Comparison of ENCODE assay signal across 23 mouse cellular contexts in the genomic region with DNA sequence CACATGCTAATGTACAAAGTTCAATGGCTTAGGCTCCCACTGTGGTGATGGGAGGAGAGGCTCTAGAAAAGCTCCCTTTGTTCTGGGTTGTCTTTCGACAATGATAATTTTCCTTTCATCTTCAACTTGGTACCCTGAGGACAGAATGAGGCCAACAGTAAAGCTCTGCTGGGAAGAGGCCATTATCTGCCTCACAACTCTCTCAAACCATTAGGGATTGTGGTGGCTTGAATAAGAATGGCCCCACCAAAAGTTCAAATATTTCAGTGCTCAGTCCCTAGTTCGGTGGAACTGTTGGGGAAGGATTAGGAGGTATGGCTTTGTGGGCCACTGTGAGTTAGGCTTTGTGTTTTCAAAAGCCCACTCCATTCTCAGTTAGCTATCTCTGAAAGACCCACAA. TPM values are rescaled to one million over a fixed set of nuclear protein-coding genes. Genes with fewer than 3 reads are reported as not detected.
DNase-seq lines count a peak whose midpoint lies in the region; ATAC-seq and TF ChIP-seq lines count a peak whose summit lies in the region.
"Had no signal": no experiment of that assay in that cellular context is flagged by ENCODE, and none has a peak within 500 bp of the region (broad histone marks: within the 10 kb centered on the region; RNA-seq: fewer than 3 reads in every experiment).

No protein-coding gene starts in this region.

- no peak for TF ChIP-seq POLR2A in ES-Bruce4 (IDR thresholded peaks at IDR 0.05; ENCODE audit: insufficient read depth, low read length)

- no peak for TF ChIP-seq EP300 in ES-Bruce4 (IDR thresholded peaks at IDR 0.05; ENCODE audit: insufficient read depth, low read depth, low read length)

- no peaks in the 10 kb centered on the region for H3K4me1 ChIP-seq in hindbrain, embryonic 12.5 days
- H3K4me1 ChIP-seq in hindbrain, embryonic 11.5 days (replicated peaks; ENCODE audit: control insufficient read depth, insufficient read depth, low read length), result no peaks in the 10 kb centered on the region
- 0 out of 2 replicates have a peak, but pooled peaks cover 2% of the 10 kb centered on the region for H3K4me1 ChIP-seq in midbrain, embryonic 13.5 days (replicated peaks)
- peaks cover 2% of the 10 kb centered on the region; the same call in 1 of the 2 replicates for H3K4me1 ChIP-seq in midbrain, embryonic 11.5 days (ENCODE audit: control insufficient read depth, insufficient read depth, low read length)
- H3K4me1 ChIP-seq in ES-Bruce4 (ENCODE audit: control insufficient read depth, insufficient read depth, low read length), result no peaks in the 10 kb centered on the region
- H3K4me1 ChIP-seq: embryonic facial prominence, embryonic 15.5 days; heart, embryonic 12.5 days; hindbrain, embryonic 15.5 days had no signal

- TF ChIP-seq CTCF in ES-Bruce4 (IDR thresholded peaks at IDR 0.05; ENCODE audit: low read depth, low read length), result no peak

- H3K36me3 ChIP-seq in hindbrain, embryonic 12.5 days, result no peaks in the 10 kb centered on the region
- H3K36me3 ChIP-seq in hindbrain, embryonic 11.5 days (ENCODE audit: control insufficient read depth, insufficient read depth, low read length), result no peaks in the 10 kb centered on the region
- H3K36me3 ChIP-seq in midbrain, embryonic 13.5 days, result no peaks in the 10 kb centered on the region
- H3K36me3 ChIP-seq in midbrain, embryonic 11.5 days (ENCODE audit: control insufficient read depth, insufficient read depth, low read length), result no peaks in the 10 kb centered on the region
- no peaks in the 10 kb centered on the region for H3K36me3 ChIP-seq in ES-Bruce4 (ENCODE audit: control insufficient read depth, insufficient read depth, low read length, poor library complexity, severe bottlenecking)
- H3K36me3 ChIP-seq: embryonic facial prominence, embryonic 15.5 days; heart, embryonic 12.5 days; hindbrain, embryonic 15.5 days had no signal

- H3K9me3 ChIP-seq in hindbrain, embryonic 12.5 days (replicated peaks), result no peaks in the 10 kb centered on the region
- H3K9me3 ChIP-seq in hindbrain, embryonic 11.5 days (ENCODE audit: control insufficient read depth, low read length), result no peaks in the 10 kb centered on the region
- H3K9me3 ChIP-seq in midbrain, embryonic 13.5 days, result no peaks in the 10 kb centered on the region
- H3K9me3 ChIP-seq in midbrain, embryonic 11.5 days (ENCODE audit: control insufficient read depth, low read length), result no peaks in the 10 kb centered on the region
- peaks cover 74% of the 10 kb centered on the region for H3K9me3 ChIP-seq in ES-Bruce4 (replicated peaks; ENCODE audit: control insufficient read depth, insufficient read depth, low read length, poor library complexity, severe bottlenecking)
- H3K9me3 ChIP-seq: embryonic facial prominence, embryonic 15.5 days; hindbrain, embryonic 15.5 days had no signal

- H3K9ac ChIP-seq in hindbrain, embryonic 12.5 days, result no peak overlapping the region
- H3K9ac ChIP-seq in hindbrain, embryonic 11.5 days (ENCODE audit: low read depth, low read length), result no peak overlapping the region
- H3K9ac ChIP-seq in midbrain, embryonic 13.5 days (replicated peaks), result no peak overlapping the region
- no peak overlapping the region for H3K9ac ChIP-seq in midbrain, embryonic 11.5 days (ENCODE audit: low read length)
- no peak overlapping the region for H3K9ac ChIP-seq in ES-Bruce4 (ENCODE audit: low read depth, poor library complexity, severe bottlenecking)
- H3K9ac ChIP-seq: embryonic facial prominence, embryonic 15.5 days; heart, embryonic 12.5 days; hindbrain, embryonic 15.5 days had no signal

- no peak overlapping the region for H3K4me3 ChIP-seq in hindbrain, embryonic 12.5 days
- H3K4me3 ChIP-seq in hindbrain, embryonic 11.5 days (ENCODE audit: low read depth, low read length), result no peak overlapping the region
- no peak overlapping the region for H3K4me3 ChIP-seq in midbrain, embryonic 13.5 days (replicated peaks)
- no peak overlapping the region for H3K4me3 ChIP-seq in midbrain, embryonic 11.5 days (ENCODE audit: low read depth, low read length)
- no peak overlapping the region for H3K4me3 ChIP-seq in ES-Bruce4 (ENCODE audit: low read depth, low read length)
- H3K4me3 ChIP-seq: embryonic facial prominence, embryonic 15.5 days; erythroblast, embryonic 14.5 days; heart, adult 2 months; heart, embryonic 12.5 days; hindbrain, embryonic 15.5 days had no signal

- peak overlapping the region; percentile 67 for H3K27ac ChIP-seq in hindbrain, embryonic 12.5 days
- no peak overlapping the region for H3K27ac ChIP-seq in hindbrain, embryonic 11.5 days (ENCODE audit: low read depth, low read length)
- H3K27ac ChIP-seq in midbrain, embryonic 13.5 days, result peak overlapping the region; percentile 6; the same call in 1 of the 2 replicates
- H3K27ac ChIP-seq in midbrain, embryonic 11.5 days (ENCODE audit: low read depth, low read length), result no peak overlapping the region
- H3K27ac ChIP-seq in ES-Bruce4 (ENCODE audit: insufficient read depth, low read length), result peak overlapping the region; percentile 37
- H3K27ac ChIP-seq: embryonic facial prominence, embryonic 15.5 days; heart, adult 2 months had no signal

- WGBS in hindbrain, embryonic 12.5 days, result 80% methylated on average over 2 of the region's 2 CpGs
- WGBS in hindbrain, embryonic 11.5 days, result 96% methylated on average over 2 of the region's 2 CpGs
- WGBS in midbrain, embryonic 13.5 days, result 77% methylated on average over 2 of the region's 2 CpGs
- WGBS in midbrain, embryonic 11.5 days, result 86% methylated on average over 2 of the region's 2 CpGs

- no peak for ATAC-seq in hindbrain, embryonic 12.5 days (ENCODE audit: low FRiP score)
- no peak for ATAC-seq in hindbrain, embryonic 11.5 days (ENCODE audit: low FRiP score)
- ATAC-seq in midbrain, embryonic 13.5 days, result peak; percentile 56
- ATAC-seq in midbrain, embryonic 11.5 days (ENCODE audit: low FRiP score), result no peak
- ATAC-seq: forebrain, embryonic 16.5 days had no signal

- no peaks in the 10 kb centered on the region for H3K27me3 ChIP-seq in hindbrain, embryonic 12.5 days
- no peaks in the 10 kb centered on the region for H3K27me3 ChIP-seq in hindbrain, embryonic 11.5 days (ENCODE audit: control insufficient read depth, insufficient read depth, low read length)
- no peaks in the 10 kb centered on the region for H3K27me3 ChIP-seq in midbrain, embryonic 13.5 days
- no peaks in the 10 kb centered on the region for H3K27me3 ChIP-seq in midbrain, embryonic 11.5 days (ENCODE audit: control insufficient read depth, insufficient read depth, low read length)
- H3K27me3 ChIP-seq in ES-Bruce4 (ENCODE audit: control insufficient read depth, insufficient read depth, low read length, poor library complexity, severe bottlenecking), result no peaks in the 10 kb centered on the region
- H3K27me3 ChIP-seq: embryonic facial prominence, embryonic 15.5 days; heart, embryonic 12.5 days; hindbrain, embryonic 15.5 days had no signal

- DNase-seq in hindbrain, embryonic 11.5 days (ENCODE audit: low spot score), result no peak
- no peak for DNase-seq in midbrain, embryonic 11.5 days (ENCODE audit: low spot score, missing footprints)
- DNase-seq in ZHBTc4 (ENCODE audit: low read depth, low spot score), result peak; percentile 59
- no peak for DNase-seq in urinary bladder, postnatal 36 days (ENCODE audit: low spot score in 2 of 2)
- DNase-seq in spleen, adult 18-20 months, result no peak
- DNase-seq: adrenal gland, postnatal 10 days; cerebellum, adult 11 months; cerebellum, adult 8-10 months; cerebellum, postnatal 14 days; embryo, embryonic 11 days; gastrocnemius, postnatal 10 days; heart, adult 2 months had no signal

- no peak overlapping the region for H3K4me2 ChIP-seq in hindbrain, embryonic 12.5 days (replicated peaks)
- no peak overlapping the region for H3K4me2 ChIP-seq in hindbrain, embryonic 11.5 days (replicated peaks; ENCODE audit: low read depth, low read length)
- no peak overlapping the region for H3K4me2 ChIP-seq in midbrain, embryonic 13.5 days (replicated peaks)
- no peak overlapping the region for H3K4me2 ChIP-seq in midbrain, embryonic 11.5 days
- H3K4me2 ChIP-seq: embryonic facial prominence, embryonic 15.5 days; heart, embryonic 12.5 days had no signal

RNA-seq across cellular contexts. Expression of a gene that starts 52.4 kb away (rescaled TPM):
- 0.46 and 0.47 TPM in 2 replicates for polyA plus RNA-seq in hindbrain, embryonic 12.5 days (2016; fragmentation: Nextera tagmentation; extraction: Ambion mirVana)
- 0.20 TPM in 1 of 2 replicates, not detected in the other for polyA plus RNA-seq in hindbrain, embryonic 11.5 days (2014; fragmentation: Nextera tagmentation; extraction: Ambion mirVana)
- 0.71 and 1.0 TPM in 2 replicates for polyA plus RNA-seq in midbrain, embryonic 13.5 days (2015; fragmentation: Nextera tagmentation; extraction: Ambion mirVana)
- 0.37 and 0.70 TPM in 2 replicates for polyA plus RNA-seq in midbrain, embryonic 11.5 days (2014; fragmentation: Nextera tagmentation; extraction: Ambion mirVana)
- polyA plus RNA-seq in ES-Bruce4 (2011; ENCODE audit: insufficient read depth, insufficient read length, low read depth, missing spikeins), result not detected in 2 replicates
- polyA plus RNA-seq: C2C12; erythroblast, embryonic 14.5 days; heart, adult 2 months; heart, embryonic 16.5 days; intestine, embryonic 14.5 days had no signal

Comparison
In these comparisons a context has a peak if more than half of its experiments do, and no peak if none do; other contexts are left out.
1. H3K27ac ChIP-seq: peak in hindbrain, embryonic 12.5 days (single experiment), midbrain, embryonic 13.5 days (single experiment) and ES-Bruce4 (single experiment); none in hindbrain, embryonic 11.5 days (single experiment) and midbrain, embryonic 11.5 days (single experiment).